Mouse (Mus musculus) lung, postnatal 0 days (tissue): Measurements from ENCODE around the gene Mea1.

Experiments
- CTCF ChIP-seq: IDR thresholded peaks from 2 replicates; pipeline ENCODE4 v1.5.1; 2016; ENCODE audit warnings: antibody characterized with exemption, mild to moderate bottlenecking
- EP300 ChIP-seq: IDR thresholded peaks from 2 replicates; pipeline ENCODE4 v1.6.1; 2016; ENCODE audit warnings: antibody characterized with exemption, mild to moderate bottlenecking, control low read depth

GRCm38 (mm10) chr17:46702100-46702499 lies 23.5 kb downstream of the Mea1 start:
- no peak for TF ChIP-seq CTCF
- TF ChIP-seq EP300 = no peak
